Mouse (Mus musculus) cerebellum, postnatal 14 days (tissue): Measurements from ENCODE around the gene Prss27.

Experiments
- DNase-seq, 2 experiments: peaks; one replicate each; pipeline ENCODE4 v3.0.0; 2021; ENCODE audit warnings: mixed read lengths in 2 of 2

The Prss27 gene

DNA sequence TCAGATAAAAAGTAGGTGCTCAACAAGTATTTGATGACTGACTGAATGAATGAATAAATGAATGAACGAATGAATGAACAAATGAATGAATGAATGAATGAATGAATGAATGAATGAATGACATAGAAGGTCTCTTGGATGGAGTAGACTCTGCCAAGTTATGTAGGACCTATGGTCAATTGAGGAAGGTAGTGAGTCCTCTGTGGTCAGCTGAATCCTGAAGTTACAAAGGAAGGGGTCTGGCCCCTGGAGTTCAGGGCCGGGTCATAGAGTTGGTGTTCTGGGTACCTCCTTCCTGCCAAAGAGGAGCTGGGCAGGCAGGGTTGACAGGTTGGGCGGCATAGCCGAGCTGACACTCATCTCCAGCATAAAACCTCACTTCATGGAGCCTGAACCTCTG is at the start of gene Prss27:
Gene Prss27 (plus strand): TSS at position 301 of the 400 bp plus-strand sequence.
- no peak for DNase-seq

DNA sequence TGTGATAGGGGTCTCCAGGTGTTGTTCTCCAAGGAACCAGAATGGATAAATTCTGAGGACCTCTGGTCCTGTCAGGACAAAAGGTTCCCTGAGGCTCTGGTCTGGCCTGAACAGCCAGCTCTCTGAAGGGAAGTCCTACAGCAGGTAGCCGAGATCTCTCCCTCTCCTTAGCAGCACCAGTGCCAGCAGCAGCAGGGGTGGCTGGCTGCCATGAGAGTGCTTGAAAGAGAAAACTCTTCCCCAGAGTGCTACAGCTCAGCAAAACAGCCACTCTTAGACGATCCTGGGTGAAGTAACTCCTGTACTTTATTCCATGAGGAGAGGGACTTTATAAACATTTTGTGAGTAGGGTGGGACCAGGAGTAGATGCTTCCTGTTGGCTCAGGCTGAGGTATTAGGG is 48.1 kb upstream of the Prss27 start:
- DNase-seq: no peak

DNA sequence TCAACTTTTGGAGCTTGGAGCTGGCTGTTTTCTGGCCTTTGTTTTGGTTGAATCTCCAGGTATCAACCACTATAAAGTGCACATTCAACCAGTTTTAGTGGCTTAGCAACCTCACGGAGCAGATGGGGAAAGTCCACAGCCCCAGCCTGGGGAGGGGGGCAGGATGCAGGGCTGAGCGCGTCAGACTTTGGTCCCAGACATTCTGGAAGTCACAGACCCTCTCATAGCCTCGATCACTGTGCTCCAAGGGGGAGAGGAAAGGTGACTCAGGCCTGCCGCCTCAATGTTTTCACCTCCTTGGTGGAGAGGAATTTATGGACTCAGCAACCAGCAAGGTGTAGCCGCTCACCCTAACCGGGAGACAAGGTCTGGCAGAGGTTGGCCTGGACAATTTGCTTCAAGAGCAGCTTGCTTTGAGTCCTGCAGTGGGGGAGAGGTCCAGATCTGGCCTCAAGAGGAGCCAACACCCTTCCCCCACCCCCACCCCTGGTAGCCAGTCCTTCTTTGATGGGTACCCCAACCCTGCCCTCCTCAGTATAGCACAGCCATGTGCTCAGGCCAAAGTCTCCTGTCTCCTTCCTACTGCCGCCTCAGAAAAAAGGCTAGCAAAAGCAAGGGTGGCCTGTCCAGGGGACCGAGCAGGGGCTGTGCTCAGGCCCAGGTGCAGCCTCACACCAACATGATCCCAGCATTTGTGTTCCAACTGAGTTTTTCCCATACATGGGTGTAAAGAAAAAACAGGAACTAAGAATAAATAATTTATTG is 45.0 kb upstream of the Prss27 start:
- DNase-seq: no peak

DNA sequence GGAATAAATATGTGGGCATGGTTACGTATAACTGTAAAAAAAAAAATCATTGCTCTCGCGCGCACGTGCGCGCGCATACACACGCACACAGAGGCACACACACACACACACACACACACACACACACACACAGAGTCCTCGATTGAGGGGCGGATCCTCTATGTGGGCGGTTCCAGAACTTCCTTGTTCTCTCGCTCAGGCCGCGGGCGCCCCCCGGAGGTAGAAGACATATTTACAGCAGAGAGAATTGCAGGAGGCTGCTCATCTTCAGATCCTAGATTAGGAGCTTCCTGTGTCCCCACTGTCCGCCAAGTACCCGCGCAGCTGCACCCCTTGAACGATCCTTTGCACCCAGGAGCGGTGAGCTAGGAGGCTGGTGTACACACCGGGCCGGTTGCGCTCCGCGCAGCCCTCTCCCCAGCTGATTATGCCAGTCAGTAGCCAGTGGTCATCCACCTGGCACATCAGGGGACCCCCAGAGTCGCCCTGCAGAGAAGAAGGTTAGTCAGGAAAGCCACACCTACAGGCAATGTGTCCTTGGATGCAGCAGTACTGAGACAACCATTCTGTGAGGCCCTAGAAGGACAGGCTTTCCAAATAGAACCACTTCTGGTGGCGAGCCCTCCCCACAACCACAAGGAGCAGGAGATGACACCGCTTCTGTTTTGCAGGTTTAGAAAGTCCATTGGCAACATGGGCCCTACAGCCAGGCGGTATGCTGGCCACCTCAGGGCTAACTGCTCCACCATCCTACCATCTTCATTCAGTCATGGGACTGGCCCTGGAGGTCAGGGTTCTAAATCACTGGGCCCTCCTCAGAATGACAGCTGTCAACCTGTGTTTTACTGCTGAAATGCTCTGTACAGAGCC is 44.1 kb upstream of the Prss27 start:
- DNase-seq: peak; percentile 96 to 99

DNA sequence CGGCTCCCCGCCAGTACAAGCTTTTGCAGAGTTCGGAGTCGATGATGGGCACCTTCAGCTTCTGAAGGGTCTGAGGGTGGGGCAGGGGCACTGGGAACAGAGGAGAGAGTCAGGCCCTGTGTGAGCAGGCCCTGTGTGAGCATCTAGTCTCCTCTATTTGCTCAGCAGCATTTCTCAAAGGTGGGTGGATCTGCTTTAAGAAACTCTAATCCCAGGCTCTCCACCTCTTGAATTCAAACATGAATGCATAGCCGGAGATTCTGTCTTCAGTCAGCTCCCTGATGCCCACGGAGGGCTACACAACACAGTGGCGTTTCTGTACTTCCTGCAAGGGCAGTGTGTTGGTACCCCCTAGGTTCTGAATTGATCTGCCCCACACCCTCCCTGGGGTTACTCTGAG is 43.3 kb upstream of the Prss27 start:
- DNase-seq: no peak

DNA sequence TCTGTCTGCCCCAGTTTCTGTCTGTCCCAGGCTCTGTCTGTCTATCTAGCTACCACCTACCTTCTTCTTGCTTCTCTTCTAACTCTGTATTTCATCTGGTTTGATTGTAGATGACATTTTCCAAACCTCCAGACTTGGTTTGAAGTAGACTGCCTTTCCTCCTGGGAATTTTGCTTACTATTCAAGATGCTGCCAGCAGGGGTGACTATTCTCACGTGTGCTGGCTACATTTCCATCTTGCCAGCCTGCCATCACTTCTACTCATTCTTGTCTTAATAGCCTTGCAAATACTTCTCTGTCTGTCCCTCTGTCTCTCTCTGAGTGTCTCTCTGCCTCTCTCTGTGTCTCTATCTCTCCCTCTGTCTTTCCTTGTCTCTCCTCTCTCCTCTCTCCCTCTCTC is 42.5 kb upstream of the Prss27 start:
- DNase-seq: no peak

DNA sequence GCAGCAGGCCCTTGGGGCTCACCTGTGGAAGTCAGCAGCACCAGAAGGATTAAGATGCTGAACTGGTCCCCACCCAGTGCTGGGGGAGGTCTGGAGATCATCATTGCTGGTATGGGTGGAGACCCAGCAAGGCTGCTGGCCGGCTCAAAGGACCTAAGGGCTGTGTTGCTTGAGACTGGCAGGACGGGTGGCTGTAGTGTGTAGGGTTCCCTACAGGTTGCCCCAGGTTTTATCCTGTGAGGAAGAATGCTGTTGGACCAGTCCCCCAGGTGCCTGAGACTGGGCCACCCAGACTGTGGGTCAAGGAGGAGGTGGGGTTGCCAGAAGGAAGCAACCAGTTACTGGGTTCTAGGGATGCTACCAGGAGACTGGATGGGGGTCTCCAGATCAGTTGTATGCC is 40.0 kb upstream of the Prss27 start, which contains the start of gene Prss22:
Gene Prss22 (minus strand): TSS at position 200 of the 400 bp plus-strand sequence.
- no peak for DNase-seq

DNA sequence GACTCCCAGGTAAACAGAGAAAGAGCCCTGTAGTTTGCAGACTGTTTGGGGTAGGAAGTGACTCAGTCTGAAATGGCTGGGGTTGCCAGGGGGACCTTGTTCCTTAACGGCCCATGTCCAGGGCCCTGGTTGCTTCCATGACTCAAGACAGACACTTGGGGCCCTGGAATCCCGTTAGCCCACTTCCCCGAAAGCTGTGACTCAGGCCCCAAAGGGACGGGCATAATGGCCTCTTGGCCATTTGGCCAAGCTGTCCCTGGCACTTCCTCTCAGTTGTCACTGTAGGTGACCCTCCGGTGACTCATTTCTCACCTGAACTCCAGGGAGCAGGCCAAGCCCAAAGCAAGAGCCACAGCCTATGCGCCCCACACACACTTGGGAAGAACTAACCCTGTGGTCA is 39.6 kb upstream of the Prss27 start:
- DNase-seq: no peak

DNA sequence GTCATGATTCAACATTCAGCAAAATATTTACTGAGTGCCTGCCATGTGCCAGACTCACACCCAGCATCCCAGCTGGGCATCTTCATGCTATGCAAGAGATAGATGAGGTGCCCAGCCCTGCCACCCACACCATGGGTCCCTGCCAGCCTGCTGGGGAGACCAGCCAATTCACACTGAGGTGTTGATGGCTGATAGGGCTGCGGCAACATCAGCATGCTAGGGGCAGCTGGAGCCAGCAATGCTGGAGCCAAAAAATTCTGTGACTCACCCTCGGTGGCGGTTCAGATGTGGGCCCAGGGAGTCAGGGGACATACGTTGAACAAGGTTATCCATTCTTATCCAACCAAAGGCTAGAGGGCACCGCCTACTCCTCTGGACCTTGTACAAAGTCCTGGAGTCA is 37.5 kb upstream of the Prss27 start:
- peak; percentile 27 to 47 for DNase-seq

DNA sequence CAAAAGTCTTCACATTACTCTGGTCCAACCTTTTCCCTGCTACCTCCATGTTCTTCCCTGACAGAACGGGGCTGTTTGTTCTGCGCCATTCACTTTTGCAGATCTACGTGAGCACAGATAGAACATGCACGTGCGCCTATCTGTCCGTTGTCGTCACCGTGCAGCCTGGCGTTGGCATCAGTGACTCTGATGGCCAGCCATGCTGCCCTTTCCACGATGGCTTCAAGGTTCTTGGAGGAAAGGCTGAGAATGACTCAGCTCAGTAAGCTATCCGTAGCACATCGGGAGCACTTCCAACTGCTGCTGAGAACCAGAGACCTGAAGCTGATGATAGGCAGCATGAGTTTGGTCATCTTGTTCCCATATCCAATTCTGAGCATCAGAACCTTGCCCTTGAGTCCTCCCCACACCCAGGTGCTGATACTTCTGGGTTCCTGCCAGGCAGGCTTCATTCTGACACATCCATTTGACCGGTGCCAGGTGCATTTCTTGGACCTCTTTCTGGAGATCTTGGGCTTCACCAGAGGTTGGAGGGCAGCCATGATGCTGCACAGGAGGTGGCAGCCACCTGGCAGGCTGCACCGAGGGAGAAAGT is 33.8 kb upstream of the Prss27 start:
- peak; percentile 67 to 69 for DNase-seq

DNA sequence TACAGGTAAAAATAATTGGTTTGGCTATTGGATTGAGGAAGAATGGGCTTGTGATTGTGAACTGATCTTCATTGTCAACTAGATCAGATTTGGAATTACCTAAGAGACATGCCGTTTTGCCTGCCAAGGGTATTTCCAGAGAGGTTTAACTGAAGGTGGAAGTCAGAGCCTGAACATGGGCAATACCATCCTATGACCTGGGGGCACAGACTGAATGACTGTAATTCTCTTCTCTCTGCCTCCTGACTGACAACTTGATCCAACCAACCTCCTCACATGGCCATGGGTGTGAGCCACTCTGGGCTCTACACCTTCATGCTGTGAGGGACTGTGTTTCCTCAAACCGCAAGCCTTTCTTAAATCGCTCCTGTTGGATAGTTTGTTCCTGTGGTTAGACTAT is 32.9 kb upstream of the Prss27 start:
- DNase-seq: no peak

DNA sequence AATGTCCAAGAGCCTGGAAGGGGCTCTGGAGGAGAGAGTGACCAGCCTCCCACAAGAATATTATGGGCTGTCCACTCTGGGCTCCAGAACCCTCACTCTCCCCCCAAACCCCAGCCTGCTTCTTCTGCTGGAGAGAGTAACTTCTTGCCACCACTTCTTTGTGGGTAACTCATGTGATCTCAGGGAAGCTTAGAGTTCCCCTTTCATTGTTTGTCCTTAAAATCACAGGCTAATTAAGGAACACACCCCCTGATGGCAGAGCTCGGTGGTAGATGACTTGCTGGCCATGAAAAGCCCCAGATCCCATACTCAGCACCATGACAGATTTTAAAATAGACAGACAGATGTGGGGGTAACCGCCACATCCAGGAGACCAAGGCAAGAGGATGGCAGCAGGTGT is 31.0 kb upstream of the Prss27 start:
- DNase-seq: no peak

DNA sequence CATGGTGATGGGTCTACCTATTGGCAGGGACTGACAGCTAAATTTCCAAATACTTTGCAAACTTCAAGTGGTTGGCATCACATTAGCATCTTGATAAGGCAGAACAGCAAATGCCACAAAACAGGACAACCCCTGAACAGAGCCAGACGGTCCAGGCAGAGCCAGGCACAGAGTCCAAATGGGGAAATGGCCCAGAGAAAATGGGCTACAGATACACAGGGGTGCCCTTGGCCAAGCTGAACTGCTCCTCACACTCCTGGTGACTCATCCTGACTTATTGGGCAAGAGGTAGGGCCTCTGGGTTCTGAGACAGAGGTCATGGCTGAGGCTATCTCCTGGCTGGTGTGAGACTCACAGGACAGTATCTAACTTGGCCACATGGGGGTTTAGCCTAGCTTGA is 30.6 kb upstream of the Prss27 start:
- no peak for DNase-seq

DNA sequence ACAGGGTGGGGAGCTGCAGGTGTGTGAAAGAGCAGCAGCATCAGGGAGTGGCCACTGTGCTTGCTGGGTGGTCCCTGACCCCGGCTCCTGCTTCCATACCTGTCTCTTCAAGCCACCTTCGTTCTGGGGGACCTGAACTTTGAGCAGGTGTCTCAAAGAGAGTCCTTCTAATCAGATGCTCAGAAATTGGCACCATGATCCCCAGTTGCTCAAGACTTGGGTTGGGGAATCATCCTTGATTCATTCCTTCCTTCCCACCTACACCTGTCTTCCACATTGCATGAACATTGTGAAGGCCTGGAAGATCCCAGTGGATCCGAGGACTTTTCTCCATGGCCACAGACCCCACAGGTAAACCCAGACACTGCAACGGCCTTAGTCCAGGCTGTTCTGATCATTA is 29.8 kb upstream of the Prss27 start:
- no peak for DNase-seq

DNA sequence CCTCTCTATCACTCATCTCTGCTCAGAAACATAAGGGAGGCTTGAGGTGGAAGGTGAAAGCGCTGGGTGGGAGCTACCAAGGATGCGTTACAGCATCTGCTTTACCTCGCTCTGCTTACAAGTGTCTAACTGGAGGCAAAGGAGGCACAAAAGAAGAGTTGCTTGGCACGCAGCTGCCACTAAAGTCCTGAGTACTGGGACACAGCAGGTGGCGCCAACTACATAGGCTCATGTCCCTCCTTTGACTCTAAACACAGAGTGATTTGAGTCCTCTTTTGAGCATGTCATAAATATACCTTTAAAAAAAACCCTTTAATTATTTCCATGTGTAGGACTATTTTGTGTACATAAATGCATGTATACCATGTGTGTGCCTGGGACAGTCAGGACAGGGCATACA is 28.3 kb upstream of the Prss27 start:
- DNase-seq: no peak

DNA sequence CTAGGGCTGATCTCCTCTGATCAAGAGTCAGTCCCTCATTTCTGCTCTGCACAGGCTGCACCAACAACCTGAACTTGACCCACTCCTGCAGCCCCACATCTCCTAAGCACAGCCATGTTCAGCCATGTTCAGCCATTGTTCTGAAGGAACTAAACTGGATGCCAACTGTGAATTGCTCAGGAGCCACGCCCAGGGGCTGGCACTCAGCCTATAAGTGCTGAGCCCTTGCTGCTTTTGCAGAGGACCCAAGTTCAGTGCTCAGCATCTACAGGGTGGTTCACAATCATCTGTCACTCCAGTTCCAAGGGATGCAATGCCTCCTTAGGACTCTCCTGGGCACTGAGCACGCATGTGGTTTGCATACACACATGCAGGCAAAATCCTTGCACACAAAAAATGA is 25.0 kb upstream of the Prss27 start:
- no peak for DNase-seq

DNA sequence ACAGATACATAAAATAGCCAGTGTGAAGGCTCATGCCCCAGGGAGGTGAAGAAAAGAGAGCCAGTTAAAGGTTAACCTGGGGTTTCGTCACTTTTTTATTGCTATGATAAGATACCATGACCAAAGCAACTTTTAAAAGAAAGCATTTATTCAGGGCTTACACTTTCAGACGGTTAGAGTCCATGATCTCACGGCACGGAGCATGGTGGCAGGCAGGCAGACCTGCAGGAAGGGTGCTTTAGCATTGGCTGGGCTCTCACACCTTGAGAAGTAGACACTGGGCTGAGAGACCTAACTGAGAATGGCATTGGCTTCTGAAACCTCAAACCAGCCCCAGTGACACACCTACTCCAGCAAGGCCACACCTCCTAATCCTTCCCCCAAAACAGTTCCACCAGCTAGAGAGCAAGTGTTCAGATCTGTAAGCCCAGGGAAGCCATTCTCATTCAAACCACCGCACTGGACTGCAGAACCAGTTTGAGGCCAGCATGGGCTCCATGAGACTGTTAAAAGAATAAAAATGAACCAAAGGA is 23.4 kb upstream of the Prss27 start:
- no peak for DNase-seq

DNA sequence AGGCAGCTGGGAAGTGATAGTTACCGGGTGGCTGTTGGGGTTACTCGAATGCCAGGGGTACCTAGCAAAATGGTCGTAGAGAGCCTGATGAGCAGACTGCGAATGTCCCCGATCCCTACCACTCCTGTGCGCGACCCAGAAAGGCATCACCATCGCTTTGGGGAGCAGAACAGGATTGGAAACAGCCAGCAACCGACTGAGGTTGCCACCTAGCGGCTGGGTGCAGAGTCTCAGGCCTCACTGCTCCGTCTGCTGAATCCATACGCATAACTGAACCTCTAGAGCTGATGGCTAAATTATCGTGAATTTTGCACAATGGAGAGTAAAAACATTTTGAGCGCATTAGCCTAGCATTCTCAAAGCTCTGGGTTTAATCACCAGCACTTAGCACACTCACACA is 22.2 kb upstream of the Prss27 start:
- peak; percentile 25 to 37 for DNase-seq

DNA sequence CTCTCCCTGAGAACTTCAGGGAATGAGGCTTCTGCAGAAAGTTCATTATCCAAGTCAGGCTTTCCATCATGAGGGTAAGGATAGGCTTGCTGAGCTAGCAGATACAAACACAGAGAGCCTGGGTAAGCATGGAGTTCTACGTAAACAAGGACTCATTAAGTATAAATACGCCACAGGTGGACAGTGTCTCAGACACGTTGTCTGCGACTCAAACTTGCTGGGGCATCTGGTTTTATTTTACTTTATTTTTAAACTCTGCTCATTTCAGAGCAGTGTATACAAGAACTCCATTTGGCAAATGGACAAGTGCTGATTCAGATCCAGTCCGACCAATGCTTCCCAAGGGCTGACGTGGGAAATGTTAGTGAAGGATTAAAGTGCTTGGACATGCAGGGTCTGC is 17.2 kb upstream of the Prss27 start:
- DNase-seq: no peak

DNA sequence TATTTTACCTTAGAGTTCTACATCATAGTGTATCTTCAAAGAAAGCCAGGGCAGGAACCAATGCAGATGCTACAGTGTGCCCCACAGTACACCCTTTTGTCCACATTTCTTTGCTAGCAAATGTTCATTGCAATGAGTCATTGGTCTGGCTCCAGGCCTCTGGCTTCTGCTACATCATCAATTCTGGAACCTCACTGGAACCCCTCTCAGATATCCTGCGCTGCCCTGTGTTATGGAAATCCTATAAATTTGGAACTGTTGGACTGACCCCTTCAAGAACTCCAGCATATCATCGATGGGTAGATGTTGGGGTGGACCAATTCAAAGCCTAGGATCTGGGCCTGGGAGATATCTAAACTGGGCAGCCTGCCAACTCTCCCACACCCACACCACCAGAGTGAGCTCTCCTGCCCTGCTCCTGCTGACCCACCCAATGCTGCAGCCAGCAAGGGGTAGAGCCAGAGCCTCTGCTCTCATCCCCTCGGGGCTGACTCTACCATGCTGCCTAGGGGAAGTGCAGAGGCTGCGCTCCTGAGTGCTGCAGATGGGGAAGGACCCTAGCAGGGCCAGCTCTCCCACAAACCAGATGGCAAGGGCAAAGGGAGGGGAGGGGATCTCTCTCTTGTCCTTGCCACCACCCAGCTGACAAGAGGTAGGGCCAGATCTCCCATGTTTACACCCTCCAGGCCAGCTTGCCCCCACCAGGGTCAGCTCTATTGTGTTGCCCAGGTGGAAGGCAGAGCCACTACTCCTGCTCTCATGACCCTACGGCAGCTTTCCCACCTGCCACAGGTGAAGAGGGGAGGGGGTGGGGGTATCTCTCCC is 16.4 kb upstream of the Prss27 start:
- no peak for DNase-seq

DNA sequence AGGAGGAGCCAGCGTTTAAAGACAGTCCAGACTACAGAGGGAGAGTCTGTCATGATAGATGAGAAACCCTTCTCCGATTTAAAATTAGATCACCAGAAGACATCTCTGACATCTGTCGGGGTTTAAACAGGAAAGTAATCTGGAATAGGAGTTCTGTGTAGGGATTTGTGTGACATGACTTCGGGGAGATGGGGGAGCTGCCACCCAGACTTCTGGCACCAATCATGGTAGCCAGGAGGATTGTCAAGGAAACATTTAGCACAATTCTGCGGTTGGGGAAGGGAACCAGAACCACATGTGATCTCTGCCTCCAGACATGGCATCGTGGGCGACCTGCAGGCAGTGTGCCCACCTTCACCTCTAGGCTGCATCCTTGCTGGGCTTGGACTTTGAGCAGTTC is 8.5 kb upstream of the Prss27 start:
- DNase-seq: no peak

DNA sequence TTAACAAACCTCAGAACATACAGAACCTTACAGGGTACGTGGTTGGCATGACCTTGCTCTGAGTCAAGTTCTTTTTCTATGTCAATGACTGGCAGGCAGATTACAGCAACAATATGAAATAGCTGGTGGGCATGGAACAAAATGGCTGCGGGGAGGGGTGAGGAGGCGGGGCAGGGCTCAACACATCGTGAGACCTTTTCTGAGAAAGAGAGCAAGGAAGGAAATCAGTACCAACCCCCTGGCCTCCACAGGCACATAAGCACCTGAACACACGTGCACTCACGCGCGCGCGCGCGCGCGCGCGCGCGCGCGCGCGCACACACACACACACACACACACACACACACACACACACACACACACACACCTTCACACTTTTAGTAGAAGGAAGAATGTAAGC is 7.4 kb upstream of the Prss27 start:
- DNase-seq: no peak

DNA sequence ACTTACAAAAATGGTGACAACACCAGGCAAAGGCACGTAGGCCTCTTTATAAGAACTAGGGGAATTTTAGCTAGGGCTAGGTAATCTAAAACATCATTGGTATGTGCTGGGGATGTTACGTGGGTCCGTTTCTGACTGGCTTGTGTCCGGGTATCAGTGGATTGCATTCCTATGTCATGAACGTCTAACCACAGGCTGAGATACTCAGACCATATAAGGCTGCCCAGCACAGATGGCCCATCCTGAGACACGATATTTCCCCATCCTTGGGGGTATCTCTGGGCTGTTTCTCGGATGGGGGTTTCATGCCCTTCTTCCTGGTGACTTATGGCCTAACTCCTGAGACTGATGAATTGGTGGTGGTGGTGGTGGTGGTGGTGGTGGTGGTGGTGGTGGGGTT is 2.9 kb upstream of the Prss27 start:
- DNase-seq: no peak
